Mouse (Mus musculus): ENCODE measurements around the gene Nup188.

The Nup188 gene

GRCm38 (mm10) chr2:30286192-30287026 is at the start of gene Nup188, which contains the start of gene Dolk:
Gene Nup188 (plus strand): TSS chr2:30286397.
Gene Dolk (minus strand): TSS chr2:30286334.
- DNase-seq (ENCODE audit: low read depth, low spot score) = peak; percentile 97

- no peak for DNase-seq (ENCODE audit: low read depth, low spot score)
Observed at GRCm38 (mm10) chr2:30236426-30237198, 49.6 kb upstream of the Nup188 start.

GRCm38 (mm10) chr2:30237199-30237880 is 48.9 kb upstream of the Nup188 start, which contains the start of gene Lrrc8a:
Gene Lrrc8a (plus strand): TSS chr2:30237715.
- peak; percentile 99 for DNase-seq (ENCODE audit: low read depth, low spot score)

GRCm38 (mm10) chr2:30237881-30238280 is 48.3 kb upstream of the Nup188 start:
- peak; percentile 68 for DNase-seq (ENCODE audit: low read depth, low spot score)

GRCm38 (mm10) chr2:30238906-30239465 is 47.2 kb upstream of the Nup188 start:
- no peak for DNase-seq (ENCODE audit: low read depth, low spot score)

GRCm38 (mm10) chr2:30239777-30240176 is 46.4 kb upstream of the Nup188 start:
- no peak for DNase-seq (ENCODE audit: low read depth, low spot score)

- no peak for DNase-seq (ENCODE audit: low read depth, low spot score)
Observed at GRCm38 (mm10) chr2:30240267-30240666, 45.9 kb upstream of the Nup188 start, which contains the start of gene Gm28035. Gene Gm28035 (plus strand): TSS chr2:30240567.

GRCm38 (mm10) chr2:30242509-30242908 is 43.7 kb upstream of the Nup188 start:
- DNase-seq (ENCODE audit: low read depth, low spot score) = peak; percentile 85

- DNase-seq (ENCODE audit: low read depth, low spot score) = no peak
Observed at GRCm38 (mm10) chr2:30243391-30243790, 42.8 kb upstream of the Nup188 start.

GRCm38 (mm10) chr2:30244595-30245178 is 41.5 kb upstream of the Nup188 start:
- no peak for DNase-seq (ENCODE audit: low read depth, low spot score)

- DNase-seq (ENCODE audit: low read depth, low spot score) = no peak
Observed at GRCm38 (mm10) chr2:30247036-30247435, 39.2 kb upstream of the Nup188 start.

GRCm38 (mm10) chr2:30247681-30248080 is 38.5 kb upstream of the Nup188 start:
- DNase-seq (ENCODE audit: low read depth, low spot score) = no peak

GRCm38 (mm10) chr2:30249182-30249581 is 37.0 kb upstream of the Nup188 start:
- peak; percentile 60 for DNase-seq (ENCODE audit: low read depth, low spot score)

- DNase-seq (ENCODE audit: low read depth, low spot score) = no peak
Observed at GRCm38 (mm10) chr2:30250166-30251128, 35.8 kb upstream of the Nup188 start.

- no peak for DNase-seq (ENCODE audit: low read depth, low spot score)
Observed at GRCm38 (mm10) chr2:30251417-30252104, 34.6 kb upstream of the Nup188 start.

- DNase-seq (ENCODE audit: low read depth, low spot score) = peak; percentile 62
Observed at GRCm38 (mm10) chr2:30252521-30252920, 33.7 kb upstream of the Nup188 start.

- no peak for DNase-seq (ENCODE audit: low read depth, low spot score)
Observed at GRCm38 (mm10) chr2:30253809-30254208, 32.4 kb upstream of the Nup188 start.

- no peak for DNase-seq (ENCODE audit: low read depth, low spot score)
Observed at GRCm38 (mm10) chr2:30255631-30256395, 30.4 kb upstream of the Nup188 start.

Measured in brain, adult 2 months (tissue).